Mouse (Mus musculus) G1E (cell line): ENCODE results near the gene Zfp37. TPM values are rescaled to one million over a fixed set of nuclear protein-coding genes. Genes with fewer than 3 reads are reported as not detected.

Source experiments
- ATAC-seq: 2 replicates; pipeline ENCODE4 v1.8.0; 2016; ENCODE audit warnings: mild to moderate bottlenecking; ENCODE audit not compliant: insufficient number of reproducible peaks, poor library complexity, low FRiP score, severe bottlenecking; ENCODE audit errors: extremely low read depth
- DNase-seq: peaks from one replicate; pipeline ENCODE4 v3.0.0; 2012; ENCODE audit warnings: low spot score
- H3K27me3 ChIP-seq: 2 replicates; pipeline ENCODE4 v1.6.1; 2012; ENCODE audit warnings: mild to moderate bottlenecking, low read length, inconsistent platforms; ENCODE audit not compliant: insufficient read depth
- H3K36me3 ChIP-seq: replicated peaks from 2 replicates; pipeline ENCODE3; 2012; ENCODE audit warnings: mild to moderate bottlenecking, inconsistent platforms
- H3K4me1 ChIP-seq: 2 replicates; pipeline ENCODE4 v1.6.1; 2012; ENCODE audit warnings: low read depth, low read length, inconsistent platforms, mixed read lengths; ENCODE audit not compliant: insufficient read depth
- H3K4me3 ChIP-seq: 2 replicates; pipeline ENCODE4 v1.5.1; 2012; ENCODE audit warnings: low read depth, mild to moderate bottlenecking, inconsistent platforms, low read length, moderate library complexity, mixed read lengths
- H3K9me3 ChIP-seq: replicated peaks from 2 replicates; pipeline ENCODE4 v1.6.1; 2012; ENCODE audit warnings: inconsistent platforms
- CTCF ChIP-seq: IDR thresholded peaks from 2 replicates; pipeline ENCODE4 v1.5.1; 2012; ENCODE audit warnings: low read depth, low read length, inconsistent platforms, mixed read lengths
- GATA1 ChIP-seq: IDR thresholded peaks from 2 replicates; pipeline ENCODE4 v1.6.1; 2012; ENCODE audit warnings: borderline replicate concordance, low read length, inconsistent platforms, mixed read lengths
- GATA2 ChIP-seq: IDR thresholded peaks from 2 replicates; pipeline ENCODE4 v1.6.1; 2012; ENCODE audit warnings: low read depth, low read length, inconsistent platforms, borderline replicate concordance
- POLR2AphosphoS5 ChIP-seq: IDR thresholded peaks from 2 replicates; pipeline ENCODE4 v1.6.1; 2012; ENCODE audit warnings: low read depth, low read length, inconsistent platforms; ENCODE audit not compliant: insufficient replicate concordance
- TAL1 ChIP-seq: conservative IDR thresholded peaks from 2 replicates; pipeline ENCODE4 v1.6.1; 2012; ENCODE audit warnings: low read depth, low read length, inconsistent platforms, mixed read lengths
- polyA plus RNA-seq: library from polyadenylated mRNA; stranded (reverse); fragments of >175 nt; gene quantifications from 2 replicates; pipeline ENCODE4 v1.2.3, GENCODE M21; 2012
- total RNA-seq, 2 experiments: library from RNA; stranded (forward) in 1 of 2; stranded (reverse) in 1 of 2; fragments of 200-1000 nt in 1 of 2; fragments of >200 nt in 1 of 2; fragmentation: Nextera tagmentation in 1 of 2; gene quantifications; 2 replicates each; pipeline ENCODE4 v1.2.3; 2014 to 2017

Gene Zfp37
- total and polyA plus RNA-seq, 3 experiments = 0.71 TPM; not detected in 2

GRCm38 (mm10) chr4:62229448-62229847 is 1.4 kb downstream of the Zfp37 start:
- H3K4me1 ChIP-seq = no peaks in the 10 kb centered on the region
- no peaks in the 10 kb centered on the region for H3K27me3 ChIP-seq
- DNase-seq (no peak), ATAC-seq (no peak)
- H3K9me3 ChIP-seq = peaks cover 10% of the 10 kb centered on the region
- H3K4me3 ChIP-seq = no peak overlapping the region
- TF ChIP-seq GATA1 = no peak
- TF ChIP-seq GATA2 = no peak
- TF ChIP-seq CTCF = no peak
- TF ChIP-seq POLR2AphosphoS5 = no peak
- TF ChIP-seq TAL1 = no peak
- H3K36me3 ChIP-seq = no peaks in the 10 kb centered on the region

GRCm38 (mm10) chr4:62228391-62228790 is 2.5 kb downstream of the Zfp37 start:
- Histone ChIP-seq H3K4me3 (no peak overlapping the region), H3K9me3 (peaks cover 10% of the 10 kb centered on the region), H3K27me3 (no peaks in the 10 kb centered on the region), H3K4me1 (no peaks in the 10 kb centered on the region), H3K36me3 (no peaks in the 10 kb centered on the region)
- DNase-seq (no peak), ATAC-seq (no peak)
- TF ChIP-seq CTCF (no peak), GATA2 (no peak), TAL1 (no peak), POLR2AphosphoS5 (no peak), GATA1 (no peak)

GRCm38 (mm10) chr4:62213490-62213889 is 17.4 kb downstream of the Zfp37 start:
- Histone ChIP-seq H3K36me3 (no peaks in the 10 kb centered on the region), H3K9me3 (peaks cover 12% of the 10 kb centered on the region), H3K4me1 (no peaks in the 10 kb centered on the region), H3K27me3 (no peaks in the 10 kb centered on the region), H3K4me3 (no peak overlapping the region)
- no peak for ATAC-seq
- no peak for TF ChIP-seq CTCF
- no peak for TF ChIP-seq GATA1
- no peak for TF ChIP-seq GATA2
- TF ChIP-seq TAL1 = no peak
- TF ChIP-seq POLR2AphosphoS5 = no peak
- no peak for DNase-seq

- no peaks in the 10 kb centered on the region for H3K4me1 ChIP-seq
- TF ChIP-seq GATA1 = no peak
- TF ChIP-seq CTCF = no peak
- no peak for TF ChIP-seq GATA2
- no peak for TF ChIP-seq TAL1
- no peak for TF ChIP-seq POLR2AphosphoS5
- ATAC-seq (no peak), DNase-seq (no peak)
- H3K4me3 ChIP-seq = no peak overlapping the region
- no peaks in the 10 kb centered on the region for H3K36me3 ChIP-seq
- no peaks in the 10 kb centered on the region for H3K27me3 ChIP-seq
- H3K9me3 ChIP-seq = peaks cover 12% of the 10 kb centered on the region
Observed at GRCm38 (mm10) chr4:62210035-62210434, 20.8 kb downstream of the Zfp37 start.

- ATAC-seq (no peak), DNase-seq (no peak)
- Histone ChIP-seq H3K27me3 (no peaks in the 10 kb centered on the region), H3K36me3 (no peaks in the 10 kb centered on the region), H3K4me1 (no peaks in the 10 kb centered on the region), H3K4me3 (no peak overlapping the region; the same call in 1 of the 2 replicates), H3K9me3 (peaks cover 13% of the 10 kb centered on the region)
- no peak for TF ChIP-seq TAL1
- TF ChIP-seq GATA2 = no peak
- no peak for TF ChIP-seq CTCF
- TF ChIP-seq POLR2AphosphoS5 = no peak
- TF ChIP-seq GATA1 = no peak
Observed at GRCm38 (mm10) chr4:62208696-62209380, 22.0 kb downstream of the Zfp37 start.

GRCm38 (mm10) chr4:62207851-62208695 is 22.8 kb downstream of the Zfp37 start:
- no peak for ATAC-seq
- no peak for TF ChIP-seq GATA2
- TF ChIP-seq POLR2AphosphoS5 = no peak
- no peak for TF ChIP-seq GATA1
- TF ChIP-seq TAL1 = no peak
- TF ChIP-seq CTCF = no peak

More at GRCm38 (mm10) chr4:62207851-62208695, 22.8 kb downstream of the Zfp37 start:
- H3K27me3 ChIP-seq = no peaks in the 10 kb centered on the region
- H3K9me3 ChIP-seq = peaks cover 15% of the 10 kb centered on the region
- no peak overlapping the region; the same call in 1 of the 2 replicates for H3K4me3 ChIP-seq
- no peak for DNase-seq
- no peaks in the 10 kb centered on the region for H3K36me3 ChIP-seq
- H3K4me1 ChIP-seq = no peaks in the 10 kb centered on the region
